Comparison of ENCODE assay signal across 8 mouse cellular contexts in the genomic region with DNA sequence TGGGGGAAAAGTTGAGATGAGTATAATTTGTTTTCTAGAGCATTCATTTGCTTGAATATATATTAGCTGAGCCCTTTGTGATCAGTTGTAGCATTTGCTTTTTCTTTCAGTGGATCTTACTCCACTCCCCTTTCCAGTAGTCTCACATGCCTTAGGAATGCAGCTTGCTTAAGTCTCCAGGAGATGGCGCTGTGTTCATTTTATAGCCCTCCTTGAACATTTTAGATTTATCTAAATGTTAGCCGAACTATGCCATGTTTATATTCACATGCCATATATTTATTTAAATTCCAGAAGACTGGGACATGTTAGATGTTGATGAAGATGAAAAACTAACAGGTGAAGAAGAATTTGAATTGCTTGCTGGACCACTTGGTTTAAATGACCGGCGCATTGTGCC. TPM values are rescaled to one million over a fixed set of nuclear protein-coding genes. Genes with fewer than 3 reads are reported as not detected.
DNase-seq lines count a peak whose midpoint lies in the region; ATAC-seq and TF ChIP-seq lines count a peak whose summit lies in the region.

No protein-coding gene starts in this region.

- peaks cover 57% of the 10 kb centered on the region for H3K36me3 ChIP-seq in lung, embryonic 14.5 days (ENCODE audit: insufficient read depth)
- peaks cover 10% of the 10 kb centered on the region for H3K36me3 ChIP-seq in stomach, postnatal 0 days (ENCODE audit: control insufficient read depth, insufficient read depth, low read length)
- H3K36me3 ChIP-seq in intestine, embryonic 16.5 days (ENCODE audit: control insufficient read depth, insufficient read depth, low read length) = 0 out of 2 replicates have a peak, but pooled peaks cover 6% of the 10 kb centered on the region

- no peaks in the 10 kb centered on the region for H3K9me3 ChIP-seq in lung, embryonic 14.5 days (ENCODE audit: low read depth, low read length)
- no peaks in the 10 kb centered on the region for H3K9me3 ChIP-seq in stomach, postnatal 0 days (ENCODE audit: control insufficient read depth, low read length)
- H3K9me3 ChIP-seq in intestine, embryonic 16.5 days (ENCODE audit: control insufficient read depth, low read length) = no peaks in the 10 kb centered on the region

- 53% methylated on average over 4 of the region's 4 CpGs for WGBS in lung, embryonic 14.5 days
- WGBS in lung, adult 2 months = 55% methylated on average over 4 of the region's 4 CpGs
- WGBS in stomach, postnatal 0 days = 51% methylated on average over 4 of the region's 4 CpGs
- 55% methylated on average over 4 of the region's 4 CpGs for WGBS in intestine, embryonic 16.5 days

- peak; percentile 69 for TF ChIP-seq CTCF in lung, embryonic 14.5 days (IDR thresholded peaks at IDR 0.05; ENCODE audit: low read depth)
- TF ChIP-seq CTCF in lung, adult 2 months (IDR thresholded peaks at IDR 0.05; ENCODE audit: insufficient read depth, low read length) = no peak
- peak; percentile 82 for TF ChIP-seq CTCF in stomach, postnatal 0 days (IDR thresholded peaks at IDR 0.05; ENCODE audit: low read depth)

- DNase-seq in gastrocnemius, adult 18-20 months (ENCODE audit: low spot score) = peak; percentile 31
- DNase-seq in gastrocnemius, postnatal 14 days = no peak
- peak; percentile 75 for DNase-seq in lung, embryonic 14.5 days
- DNase-seq in lung, adult 2 months = no peak
- no peak for DNase-seq in stomach, postnatal 0 days (ENCODE audit: low spot score)

- ATAC-seq in lung, embryonic 14.5 days (ENCODE audit: insufficient read depth) = no peak
- peak; percentile 52 for ATAC-seq in activated CD4-positive, CD25-positive, alpha-beta regulatory T cell, adult 4 months
- ATAC-seq in erythroid progenitor cell, adult 5-6 weeks (replicated peaks; ENCODE audit: low FRiP score, poor library complexity, severe bottlenecking) = peak; percentile 67
- no peak for ATAC-seq in stomach, postnatal 0 days (ENCODE audit: low FRiP score, low TSS enrichment)
- no peak for ATAC-seq in intestine, embryonic 16.5 days

- no peak for TF ChIP-seq POLR2A in lung, adult 2 months (IDR thresholded peaks at IDR 0.05; ENCODE audit: borderline replicate concordance, extremely low read depth, low read depth, low read length)

- TF ChIP-seq EP300 in stomach, postnatal 0 days (optimal IDR thresholded peaks at IDR 0.05) = no peak

- H3K4me3 ChIP-seq in lung, embryonic 14.5 days (ENCODE audit: low read depth, low read length) = no peak overlapping the region
- H3K4me3 ChIP-seq in lung, adult 2 months (replicated peaks; ENCODE audit: extremely low read depth, low read depth, low read length) = no peak overlapping the region
- H3K4me3 ChIP-seq in stomach, postnatal 0 days (ENCODE audit: low read depth, low read length) = no peak overlapping the region
- H3K4me3 ChIP-seq in intestine, embryonic 16.5 days (ENCODE audit: low read length) = no peak overlapping the region

- no peaks in the 10 kb centered on the region for H3K27me3 ChIP-seq in lung, embryonic 14.5 days (ENCODE audit: insufficient read depth, low read length)
- no peaks in the 10 kb centered on the region for H3K27me3 ChIP-seq in stomach, postnatal 0 days (ENCODE audit: control insufficient read depth, insufficient read depth, low read length)
- no peaks in the 10 kb centered on the region for H3K27me3 ChIP-seq in intestine, embryonic 16.5 days (replicated peaks; ENCODE audit: control insufficient read depth, insufficient read depth, low read length)

- H3K9ac ChIP-seq in lung, embryonic 14.5 days = no peak overlapping the region
- no peak overlapping the region for H3K9ac ChIP-seq in stomach, postnatal 0 days (ENCODE audit: low read length)
- no peak overlapping the region for H3K9ac ChIP-seq in intestine, embryonic 16.5 days (ENCODE audit: low read depth, low read length)

- intact Hi-C loops in gastrocnemius, postnatal 14 days (cut with DNase I; ENCODE audit: low total_unique reads) = no loop called here

- H3K4me1 ChIP-seq in lung, embryonic 14.5 days (ENCODE audit: insufficient read depth) = no peaks in the 10 kb centered on the region
- no peaks in the 10 kb centered on the region for H3K4me1 ChIP-seq in lung, adult 2 months (ENCODE audit: control insufficient read depth, insufficient read depth, low read length)
- H3K4me1 ChIP-seq in stomach, postnatal 0 days (replicated peaks; ENCODE audit: control insufficient read depth, insufficient read depth) = no peaks in the 10 kb centered on the region
- no peaks in the 10 kb centered on the region for H3K4me1 ChIP-seq in intestine, embryonic 16.5 days (ENCODE audit: control insufficient read depth, insufficient read depth, low read length)

- H3K4me2 ChIP-seq in lung, embryonic 14.5 days = no peak overlapping the region
- H3K4me2 ChIP-seq in stomach, postnatal 0 days (replicated peaks; ENCODE audit: low read depth) = no peak overlapping the region
- H3K4me2 ChIP-seq in intestine, embryonic 16.5 days (ENCODE audit: low read depth, low read length) = no peak overlapping the region

- no peak overlapping the region for H3K27ac ChIP-seq in lung, embryonic 14.5 days (ENCODE audit: low read depth)
- no peak overlapping the region for H3K27ac ChIP-seq in stomach, postnatal 0 days (replicated peaks)
- H3K27ac ChIP-seq in intestine, embryonic 16.5 days (ENCODE audit: low read length) = no peak overlapping the region

RNA-seq across cellular contexts. Expression of a gene that starts 49.3 kb away (rescaled TPM):
- total RNA-seq in gastrocnemius, adult 18-20 months (2021) = 1 to 10 TPM; 2.2 to 2.4 TPM
- total RNA-seq in gastrocnemius, postnatal 14 days (2021) = 10 to 100 TPM; 19.0 to 32.5 TPM
- polyA plus RNA-seq in lung, embryonic 14.5 days (2014; fragmentation: Nextera tagmentation; extraction: Ambion mirVana) = 6.1 and 7.2 TPM in 2 replicates
- 5.9 and 7.0 TPM in 2 replicates for polyA plus RNA-seq in lung, adult 2 months (2012; rRNA removed)
- 1 to 10 TPM; 1.6 to 3.9 TPM for polyA plus RNA-seq in activated CD4-positive, CD25-positive, alpha-beta regulatory T cell, adult 4 months (2017; shearing (Covaris generic))
- not detected in 2 replicates for total RNA-seq in erythroid progenitor cell, adult 5-6 weeks (2015; ENCODE audit: low replicate concordance)
- 0.08 and 2.1 TPM in 2 replicates for total RNA-seq in erythroid progenitor cell, adult 5-6 weeks (2017; ENCODE audit: low replicate concordance)
- 30.8 and 33.8 TPM in 2 replicates for polyA plus RNA-seq in stomach, postnatal 0 days (2015; fragmentation: Nextera tagmentation; extraction: Ambion mirVana)
- polyA plus RNA-seq in intestine, embryonic 16.5 days (2015; fragmentation: Nextera tagmentation; extraction: Ambion mirVana) = 12.7 and 14.1 TPM in 2 replicates

Comparison
In these comparisons a context has a peak if more than half of its experiments do, and no peak if none do; other contexts are left out.
1. DNase-seq: peak in gastrocnemius, adult 18-20 months (single experiment) and lung, embryonic 14.5 days (single experiment); none in gastrocnemius, postnatal 14 days (single experiment), lung, adult 2 months (single experiment) and stomach, postnatal 0 days (single experiment).
2. ATAC-seq: peak in activated CD4-positive, CD25-positive, alpha-beta regulatory T cell, adult 4 months (single experiment) and erythroid progenitor cell, adult 5-6 weeks (single experiment); none in lung, embryonic 14.5 days (single experiment), stomach, postnatal 0 days (single experiment) and intestine, embryonic 16.5 days (single experiment).